Mouse (Mus musculus) embryonic fibroblast, embryonic 13.5 days (primary cell): Measurements from ENCODE around the gene Sae1. TPM values are rescaled to one million over a fixed set of nuclear protein-coding genes. Genes with fewer than 3 reads are reported as not detected.
A peak's percentile ranks its signal among the peaks of the same experiment; 100 is the strongest.

Experiments
- H3K27ac ChIP-seq: 2 replicates; pipeline ENCODE4 v1.5.1; 2012; ENCODE audit warnings: low read length, control low read depth, inconsistent platforms; ENCODE audit not compliant: insufficient read depth
- H3K4me1 ChIP-seq: 2 replicates; pipeline ENCODE4 v1.6.1; 2011; ENCODE audit warnings: low read length; ENCODE audit not compliant: control insufficient read depth, insufficient read depth
- H3K4me3 ChIP-seq: 2 replicates; pipeline ENCODE4 v1.5.1; 2011; ENCODE audit warnings: mild to moderate bottlenecking, control low read depth, low read length; ENCODE audit not compliant: insufficient read depth
- CTCF ChIP-seq: IDR thresholded peaks from 2 replicates; pipeline ENCODE4 v1.5.1; 2011; ENCODE audit warnings: mild to moderate bottlenecking, control low read depth, low read length, moderate library complexity, borderline replicate concordance; ENCODE audit not compliant: insufficient read depth
- POLR2A ChIP-seq: IDR thresholded peaks from 2 replicates; pipeline ENCODE4 v1.6.1; 2011; ENCODE audit warnings: low read depth, mild to moderate bottlenecking, control low read depth, low read length, moderate library complexity
- polyA plus RNA-seq: library from polyadenylated mRNA; stranded (reverse); fragments of >200 nt; gene quantifications from 2 replicates; pipeline ENCODE4 v1.2.4, GENCODE M21; 2011; ENCODE audit warnings: low read depth; ENCODE audit not compliant: missing spikeins, insufficient read length

Sae1 gene
- polyA plus RNA-seq, 1 experiment, result 133 TPM

DNA sequence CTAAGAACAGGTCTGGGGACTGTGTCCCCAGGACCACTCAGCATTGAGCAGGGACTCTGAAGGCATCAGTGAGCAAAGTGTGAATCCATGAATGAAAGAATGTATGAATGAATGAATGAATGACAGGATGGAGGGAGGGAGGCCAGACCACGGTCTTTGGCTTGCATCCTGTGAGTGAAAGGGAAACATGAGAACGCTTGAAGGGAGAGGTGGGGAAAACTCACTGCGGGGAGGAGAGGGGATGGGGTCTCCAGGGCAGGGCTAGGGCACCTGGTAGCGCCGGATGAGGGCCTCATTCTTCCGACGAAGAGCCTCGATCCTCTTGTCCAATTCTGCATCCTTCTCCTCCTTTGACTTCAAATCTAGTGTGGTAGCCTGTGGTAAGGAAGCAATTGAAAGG, 103.6 kb downstream of the Sae1 start:
- Histone ChIP-seq H3K4me1 (no peaks in the 10 kb centered on the region), H3K27ac (no peak overlapping the region), H3K4me3 (no peak overlapping the region)
- TF ChIP-seq POLR2A, result no peak
- no peak for TF ChIP-seq CTCF

DNA sequence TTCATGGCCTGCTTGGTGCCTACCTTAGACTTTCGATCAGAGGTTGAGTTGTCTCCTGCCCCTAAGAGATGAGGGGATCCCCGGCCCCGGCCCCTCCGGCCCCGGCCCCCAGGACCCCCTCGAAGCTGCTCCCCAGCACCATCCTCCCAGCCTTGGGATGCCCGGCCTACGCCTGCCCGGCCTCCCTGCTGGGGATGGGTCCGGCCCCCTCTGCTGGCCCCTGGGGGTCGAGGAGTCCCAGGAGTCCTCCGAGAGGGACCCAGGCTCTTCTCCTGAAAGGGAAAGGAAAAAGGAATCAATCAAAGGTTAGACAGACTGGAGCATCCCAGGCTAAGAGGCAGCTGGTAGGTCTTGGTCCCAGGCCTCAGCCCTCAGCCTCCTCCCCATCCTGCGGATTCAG, 105.3 kb downstream of the Sae1 start:
- Histone ChIP-seq H3K4me1 (no peaks in the 10 kb centered on the region), H3K27ac (no peak overlapping the region), H3K4me3 (no peak overlapping the region)
- TF ChIP-seq POLR2A (no peak), CTCF (no peak)

DNA sequence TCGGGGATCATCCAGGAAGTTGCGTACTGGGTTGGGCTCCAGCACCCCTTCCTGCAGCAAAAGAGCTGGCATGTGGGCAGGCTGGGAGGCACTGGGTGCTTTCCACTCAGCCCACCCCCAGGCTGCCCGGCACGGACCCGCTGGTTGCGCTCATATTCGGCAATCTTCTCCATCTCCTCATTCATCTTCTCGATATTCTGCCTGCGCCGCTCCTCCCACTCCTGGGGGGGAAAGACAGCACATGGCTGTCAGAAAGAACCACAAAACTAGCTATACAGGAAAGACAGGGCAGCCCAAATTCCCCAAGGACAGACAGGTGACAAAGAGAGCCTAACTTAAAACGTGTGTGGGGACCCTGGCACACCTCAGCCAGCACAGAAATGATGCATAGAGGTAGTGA, 106.9 kb downstream of the Sae1 start:
- H3K4me3 ChIP-seq, result no peak overlapping the region
- no peaks in the 10 kb centered on the region for H3K4me1 ChIP-seq
- TF ChIP-seq CTCF, result no peak
- TF ChIP-seq POLR2A, result no peak
- H3K27ac ChIP-seq, result no peak overlapping the region

DNA sequence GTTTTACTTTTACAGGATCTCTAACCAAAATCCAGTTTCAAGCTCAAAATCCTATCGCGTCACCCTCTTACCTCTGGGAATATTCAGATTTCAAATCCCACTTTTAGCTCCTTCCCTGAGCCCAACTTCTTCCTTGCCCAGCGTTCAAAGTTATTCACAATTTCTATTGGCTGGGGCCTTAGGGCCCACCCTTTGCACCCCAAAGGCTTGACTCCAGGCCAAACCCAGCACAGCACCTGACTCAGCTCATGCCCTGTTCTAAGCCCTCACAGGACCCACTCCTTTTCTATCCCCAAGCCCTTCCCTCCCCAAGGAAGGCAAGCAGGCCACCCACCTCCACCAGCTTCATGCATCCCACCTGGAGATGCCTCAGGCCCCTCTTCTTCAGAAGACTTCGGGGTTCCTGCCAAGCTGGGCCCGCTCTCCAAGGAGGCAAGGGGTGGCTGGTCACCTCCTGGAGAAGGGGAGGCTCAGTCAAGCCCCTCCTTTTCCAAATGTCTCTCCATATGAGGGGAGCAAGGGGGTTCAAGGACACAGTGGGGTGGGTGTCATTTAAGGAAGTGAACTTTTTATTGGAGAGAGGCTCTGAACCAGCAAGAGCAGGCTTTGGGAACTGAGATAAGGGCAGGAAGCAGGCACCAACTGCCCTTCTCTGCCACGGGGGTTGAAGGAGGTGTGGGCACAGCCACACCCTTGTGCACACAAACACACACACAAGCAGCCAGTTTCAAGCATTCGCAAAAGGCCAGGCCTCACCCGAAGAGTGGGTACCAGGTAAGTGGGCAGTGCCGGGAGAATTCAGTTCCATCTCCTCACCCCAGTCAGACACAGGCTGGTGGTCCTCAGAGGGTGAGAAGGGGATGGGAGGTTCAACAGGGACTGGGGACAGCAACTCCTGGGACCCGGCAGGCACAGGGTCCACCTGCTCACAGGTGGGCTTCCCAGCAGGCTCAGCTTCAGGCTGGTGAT, 112.4 kb downstream of the Sae1 start:
- H3K4me1 ChIP-seq, result peaks cover 8% of the 10 kb centered on the region; the same call in 1 of the 2 replicates
- TF ChIP-seq POLR2A (no peak), CTCF (no peak)
- H3K27ac ChIP-seq, result no peak overlapping the region
- no peak overlapping the region for H3K4me3 ChIP-seq

DNA sequence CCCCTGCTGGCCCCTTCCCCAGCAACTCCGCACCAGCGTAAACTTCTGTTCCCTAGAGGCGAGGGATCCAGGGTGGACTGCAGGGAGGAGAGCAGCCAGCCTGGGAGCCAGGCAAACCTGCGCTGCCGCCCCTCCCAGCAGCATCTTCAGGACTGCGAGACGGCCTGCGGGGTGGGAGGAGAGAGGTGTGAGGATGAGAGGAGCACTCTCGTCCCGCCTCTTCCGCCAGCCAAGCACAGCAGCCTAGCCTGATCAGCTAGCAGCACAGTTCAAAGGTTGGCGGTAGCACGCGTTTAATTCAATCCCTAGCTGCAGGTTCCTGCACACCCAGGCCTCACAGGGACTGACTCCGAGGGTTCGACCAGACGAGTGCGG, 113.9 kb downstream of the Sae1 start:
- Histone ChIP-seq H3K27ac (peak overlapping the region; percentile 60), H3K4me3 (peak overlapping the region; percentile 55), H3K4me1 (peaks cover 8% of the 10 kb centered on the region; the same call in 1 of the 2 replicates)
- TF ChIP-seq CTCF, result no peak
- TF ChIP-seq POLR2A, result peak; percentile 70

DNA sequence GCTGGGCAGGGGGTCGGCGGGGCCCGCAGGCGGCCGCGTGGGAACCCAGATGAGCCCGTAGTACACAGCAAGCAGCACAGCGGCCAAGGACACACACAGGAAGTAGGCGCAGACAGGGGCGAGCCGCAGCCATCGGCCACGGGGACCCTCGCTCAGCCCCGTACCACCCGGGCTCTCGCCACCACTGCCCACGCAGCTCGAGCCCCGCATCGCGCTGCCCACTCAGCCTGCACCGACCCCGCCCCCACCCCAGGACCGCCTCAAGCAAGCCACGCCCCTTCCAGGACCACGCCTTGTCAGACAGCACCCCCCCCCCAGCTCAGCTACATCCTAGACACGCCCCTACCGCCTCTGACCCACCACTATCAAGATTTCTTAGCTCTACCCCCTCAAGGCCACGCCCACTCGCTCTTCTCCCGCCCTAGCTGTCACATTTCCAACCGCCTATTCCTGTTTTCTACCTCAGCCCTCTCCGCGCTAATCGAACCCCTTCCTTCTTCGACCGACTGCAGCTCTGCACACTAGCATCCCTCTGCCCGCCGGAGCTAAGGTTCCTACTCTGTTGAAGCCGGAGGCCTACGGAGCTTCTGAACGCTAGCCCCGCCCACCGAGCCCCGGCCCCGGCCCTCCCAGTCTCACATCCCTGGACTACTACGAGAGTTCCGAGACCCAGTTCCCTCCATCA, 114.4 kb downstream of the Sae1 start, which contains the start of gene Inafm1:
TSS of gene Inafm1 (minus strand) at position 537 of the 685 bp plus-strand sequence.
- Histone ChIP-seq H3K27ac (peak within 1 kb of the TSS; percentile 67), H3K4me3 (peak within 1 kb of the TSS; percentile 89), H3K4me1 (peaks cover 8% of the 10 kb centered on the region; the same call in 1 of the 2 replicates)
- TF ChIP-seq POLR2A (peak; percentile 57), CTCF (no peak)

DNA sequence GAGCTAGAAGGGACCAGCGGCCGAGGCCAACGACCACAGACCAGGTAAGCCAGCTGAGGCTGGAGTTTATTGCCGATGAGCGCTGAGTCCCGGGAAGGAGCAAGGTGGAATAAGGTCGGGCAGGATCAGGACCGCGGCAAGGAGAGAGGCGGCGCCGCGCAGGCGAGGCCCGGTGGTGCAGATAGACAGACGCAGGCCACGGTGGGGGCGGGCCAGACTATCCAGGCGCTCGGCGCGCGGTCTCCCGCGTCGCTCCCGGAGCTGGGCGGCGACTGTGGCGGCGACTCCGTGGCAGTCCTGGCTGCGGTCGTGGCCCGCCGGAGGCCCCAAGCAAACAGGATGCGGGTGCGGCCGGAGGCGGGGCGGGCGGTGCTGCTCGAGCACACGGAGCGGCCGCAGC, 114.9 kb downstream of the Sae1 start:
- TF ChIP-seq POLR2A, result no peak
- TF ChIP-seq CTCF, result no peak
- Histone ChIP-seq H3K4me3 (peak overlapping the region; percentile 89), H3K4me1 (peaks cover 8% of the 10 kb centered on the region; the same call in 1 of the 2 replicates), H3K27ac (peak overlapping the region; percentile 67)

DNA sequence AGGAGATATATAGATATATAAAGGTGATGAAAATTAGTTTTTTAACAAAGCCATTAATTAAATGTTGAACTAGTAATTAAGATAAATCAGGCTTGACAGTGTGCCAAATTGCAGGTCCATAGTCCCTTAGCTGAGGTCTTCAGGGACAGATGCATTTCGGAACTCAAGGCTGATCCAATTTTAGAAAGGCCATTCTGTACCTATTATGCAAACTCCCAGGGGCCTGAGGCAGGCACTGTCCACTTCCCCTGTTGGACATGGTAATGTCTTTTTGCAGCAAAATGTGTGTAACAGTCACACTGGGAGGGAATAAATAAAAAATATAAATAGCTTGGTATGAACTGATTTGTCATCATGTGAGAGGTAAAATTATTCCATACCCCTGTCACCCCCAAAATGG, 116.5 kb downstream of the Sae1 start:
- TF ChIP-seq CTCF (no peak), POLR2A (no peak)
- Histone ChIP-seq H3K4me1 (peaks cover 8% of the 10 kb centered on the region; the same call in 1 of the 2 replicates), H3K4me3 (no peak overlapping the region), H3K27ac (no peak overlapping the region)

Other genes with a start within 250 kb of the Sae1 start
- gene Meis3, start 212.7 kb downstream of the Sae1 start, polyA plus RNA-seq, result 22.4 and 23.8 TPM in 2 replicates
- 6.6 and 8.4 TPM in 2 replicates for gene Dhx34, start 165.8 kb downstream of the Sae1 start, polyA plus RNA-seq
- 0.19 TPM in 1 of 2 replicates, not detected in the other for gene C5ar2, start 143.7 kb downstream of the Sae1 start, polyA plus RNA-seq
- gene C5ar1, start 128.3 kb downstream of the Sae1 start, polyA plus RNA-seq, result 0.60 and 5.3 TPM in 2 replicates
- 11.1 and 11.6 TPM in 2 replicates for gene Inafm1, start 114.2 kb downstream of the Sae1 start, polyA plus RNA-seq
- 66.0 and 70.9 TPM in 2 replicates for gene Ccdc9, start 101.0 kb downstream of the Sae1 start, polyA plus RNA-seq
- gene Bbc3, start 79.4 kb downstream of the Sae1 start, polyA plus RNA-seq, result 15.8 and 19.9 TPM in 2 replicates
- 27.0 and 29.4 TPM in 2 replicates for gene Zc3h4, start 13.1 kb upstream of the Sae1 start, polyA plus RNA-seq
- gene Tmem160, start 65.0 kb upstream of the Sae1 start, polyA plus RNA-seq, result 19.0 and 27.7 TPM in 2 replicates
- gene Npas1, start 89.9 kb upstream of the Sae1 start, polyA plus RNA-seq, result not detected in 2 replicates
- gene Arhgap35, start 227.2 kb upstream of the Sae1 start, polyA plus RNA-seq, result 68.4 and 71.0 TPM in 2 replicates